Mouse (Mus musculus) heart, embryonic 15.5 days (tissue): ENCODE results near the gene Dach1. TPM values are rescaled to one million over a fixed set of nuclear protein-coding genes. Genes with fewer than 3 reads are reported as not detected.

Experiments used
- ATAC-seq: fragments of 200-750 bp; cut with Nextera tagmentation; replicated peaks from 2 replicates; pipeline ENCODE4 v1.8.0; 2017; ENCODE audit warnings: low read depth, moderate TSS enrichment; ENCODE audit not compliant: insufficient number of reproducible peaks, insufficient read depth, low FRiP score
- H3K27ac ChIP-seq: fragments of 300-500 bp; sonication (generic); 2 replicates; pipeline ENCODE4 v1.5.1; 2015; ENCODE audit warnings: mild to moderate bottlenecking, inconsistent platforms
- H3K27me3 ChIP-seq: fragments of 300-500 bp; sonication (generic); 2 replicates; pipeline ENCODE4 v1.6.1; 2015; ENCODE audit warnings: inconsistent platforms
- H3K36me3 ChIP-seq: fragments of 300-500 bp; sonication (generic); 2 replicates; pipeline ENCODE4 v1.6.1; 2015; ENCODE audit warnings: mild to moderate bottlenecking, inconsistent platforms
- H3K4me1 ChIP-seq: fragments of 300-500 bp; sonication (generic); replicated peaks from 2 replicates; pipeline ENCODE4 v1.6.1; 2015; ENCODE audit warnings: inconsistent platforms
- H3K4me2 ChIP-seq: fragments of 300-500 bp; sonication (generic); 2 replicates; pipeline ENCODE4 v1.6.1; 2015; ENCODE audit warnings: inconsistent platforms, mild to moderate bottlenecking, moderate library complexity
- H3K4me3 ChIP-seq: fragments of 300-500 bp; sonication (generic); 2 replicates; pipeline ENCODE4 v1.5.1; 2015; ENCODE audit warnings: mild to moderate bottlenecking, inconsistent platforms
- H3K9ac ChIP-seq: fragments of 300-500 bp; sonication (generic); 2 replicates; pipeline ENCODE4 v1.6.1; 2015; ENCODE audit warnings: mild to moderate bottlenecking, inconsistent platforms
- H3K9me3 ChIP-seq: fragments of 300-500 bp; sonication (generic); replicated peaks from 2 replicates; pipeline ENCODE4 v1.6.1; 2016; ENCODE audit warnings: inconsistent platforms
- WGBS: fragments of 180-500 bp; shearing (Covaris S2); methylation state at CpG from one replicate; pipeline ENCODE4 v1.1.7; 2015; ENCODE audit warnings: mixed read lengths; 5-methylcytosine and 5-hydroxymethylcytosine counted together
- polyA plus RNA-seq: library from polyadenylated mRNA; unstranded; fragments of >200 nt; fragmentation: Nextera tagmentation; extraction: Ambion mirVana; gene quantifications from 2 replicates; pipeline ENCODE4 v1.2.1, GENCODE M21; 2015

Gene Dach1
- polyA plus RNA-seq, 1 experiment from 2014 or later, result 2.1 TPM

DNA sequence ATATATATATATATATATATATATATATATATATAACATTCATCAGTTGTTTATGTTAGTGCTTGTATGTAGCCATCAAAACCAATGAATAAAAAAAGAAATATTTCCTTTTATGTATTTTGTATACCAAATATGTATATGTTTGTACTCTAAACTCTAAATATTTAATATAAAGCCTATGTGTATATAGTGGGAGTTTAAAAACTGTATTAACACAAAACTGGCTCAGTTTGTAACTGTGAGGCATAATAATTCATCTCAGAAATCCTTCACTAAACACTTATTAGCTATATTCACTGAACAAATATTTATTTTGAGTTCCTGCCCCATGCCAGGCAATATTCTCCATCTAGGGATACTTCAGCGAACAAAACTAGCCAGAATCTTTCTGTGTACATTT, 155.5 kb downstream of the Dach1 start:
- Histone ChIP-seq H3K4me1 (no peaks in the 10 kb centered on the region), H3K9me3 (no peaks in the 10 kb centered on the region), H3K4me2 (no peak overlapping the region), H3K27ac (no peak overlapping the region), H3K4me3 (no peak overlapping the region), H3K36me3 (no peaks in the 10 kb centered on the region), H3K9ac (no peak overlapping the region), H3K27me3 (no peaks in the 10 kb centered on the region)
- ATAC-seq, result no peak
- WGBS, result 90% methylated on average over 1 of the region's 1 CpGs

- 87% methylated on average over 6 of the region's 6 CpGs for WGBS
Observed at GRCm38 (mm10) chr14:98008501-98008900, 161.1 kb downstream of the Dach1 start.

GRCm38 (mm10) chr14:98002021-98002680, 167.4 kb downstream of the Dach1 start:
- no peak overlapping the region for H3K9ac ChIP-seq
- H3K4me3 ChIP-seq, result no peak overlapping the region
- H3K36me3 ChIP-seq, result no peaks in the 10 kb centered on the region
- no peaks in the 10 kb centered on the region for H3K9me3 ChIP-seq
- H3K4me1 ChIP-seq, result no peaks in the 10 kb centered on the region
- no peak for ATAC-seq
- no peaks in the 10 kb centered on the region for H3K27me3 ChIP-seq
- WGBS, result 60% methylated on average over 1 of the region's 1 CpGs
- no peak overlapping the region for H3K27ac ChIP-seq
- no peak overlapping the region for H3K4me2 ChIP-seq

More at GRCm38 (mm10) chr14:98008501-98008900, 161.1 kb downstream of the Dach1 start:
- H3K4me3 ChIP-seq, result no peak overlapping the region
- H3K9me3 ChIP-seq, result no peaks in the 10 kb centered on the region
- H3K36me3 ChIP-seq, result no peaks in the 10 kb centered on the region
- no peak overlapping the region for H3K4me2 ChIP-seq
- ATAC-seq, result no peak
- no peaks in the 10 kb centered on the region for H3K4me1 ChIP-seq
- no peak overlapping the region for H3K27ac ChIP-seq
- H3K27me3 ChIP-seq, result no peaks in the 10 kb centered on the region
- H3K9ac ChIP-seq, result no peak overlapping the region

DNA sequence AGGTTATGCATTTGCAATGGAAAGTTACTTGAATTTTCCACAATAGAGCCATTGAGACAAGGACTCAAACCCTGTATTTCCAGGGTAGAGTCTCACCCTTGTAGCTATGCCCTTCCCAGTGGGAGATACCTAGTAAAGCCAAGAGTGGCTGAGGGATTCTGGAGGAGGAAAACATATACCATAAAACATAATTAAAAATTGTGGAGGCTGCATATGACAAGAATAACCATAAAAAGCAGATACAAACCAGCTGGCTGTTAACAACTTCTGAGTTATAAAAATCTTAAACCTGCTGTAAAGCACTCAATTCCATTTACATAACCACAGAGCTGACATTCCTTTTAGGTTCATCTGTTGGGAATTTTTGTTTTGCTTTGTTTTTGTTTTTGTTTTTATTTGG, 171.0 kb downstream of the Dach1 start:
- H3K36me3 ChIP-seq, result no peaks in the 10 kb centered on the region
- no peak overlapping the region for H3K9ac ChIP-seq
- no peak for ATAC-seq

DNA sequence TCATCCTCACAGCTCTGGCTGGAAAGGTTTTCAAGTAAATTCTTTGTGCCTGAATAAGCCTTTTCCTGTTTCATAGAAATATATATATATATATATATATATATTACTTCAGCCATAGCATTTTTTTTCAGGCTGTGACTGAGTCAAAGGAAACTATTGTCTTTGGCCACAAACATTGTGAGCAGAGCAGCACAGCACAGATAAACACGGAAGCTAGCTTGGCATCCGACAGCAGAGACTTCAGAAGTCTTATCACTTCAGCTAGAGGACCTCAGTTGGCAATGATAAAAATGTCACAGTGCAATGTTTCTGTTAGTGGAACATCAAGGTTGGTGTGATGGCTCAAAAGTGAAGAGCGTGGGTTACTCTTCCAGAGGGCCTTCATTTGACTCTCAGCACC, 186.3 kb downstream of the Dach1 start:
- H3K27me3 ChIP-seq, result no peaks in the 10 kb centered on the region
- no peak overlapping the region for H3K4me2 ChIP-seq
- H3K4me1 ChIP-seq, result peaks cover 3% of the 10 kb centered on the region; the same call in 1 of the 2 replicates
- H3K27ac ChIP-seq, result no peak overlapping the region
- WGBS, result 18% methylated on average over 3 of the region's 3 CpGs
- no peak for ATAC-seq
- H3K4me3 ChIP-seq, result no peak overlapping the region
- H3K9me3 ChIP-seq, result no peaks in the 10 kb centered on the region
- no peaks in the 10 kb centered on the region for H3K36me3 ChIP-seq
- H3K9ac ChIP-seq, result no peak overlapping the region

More for the DNA sequence above, 171.0 kb downstream of the Dach1 start:
- Histone ChIP-seq H3K27ac (no peak overlapping the region), H3K27me3 (no peaks in the 10 kb centered on the region), H3K4me2 (no peak overlapping the region), H3K9me3 (no peaks in the 10 kb centered on the region), H3K4me1 (no peaks in the 10 kb centered on the region), H3K4me3 (no peak overlapping the region)

- WGBS, result 80% methylated on average over 6 of the region's 6 CpGs
- Histone ChIP-seq H3K27me3 (no peaks in the 10 kb centered on the region), H3K4me2 (no peak overlapping the region), H3K4me1 (peaks cover 3% of the 10 kb centered on the region; the same call in 1 of the 2 replicates), H3K36me3 (no peaks in the 10 kb centered on the region), H3K27ac (no peak overlapping the region), H3K9me3 (no peaks in the 10 kb centered on the region), H3K4me3 (no peak overlapping the region), H3K9ac (no peak overlapping the region)
- no peak for ATAC-seq
Observed at GRCm38 (mm10) chr14:97982676-97983075, 186.9 kb downstream of the Dach1 start.

DNA sequence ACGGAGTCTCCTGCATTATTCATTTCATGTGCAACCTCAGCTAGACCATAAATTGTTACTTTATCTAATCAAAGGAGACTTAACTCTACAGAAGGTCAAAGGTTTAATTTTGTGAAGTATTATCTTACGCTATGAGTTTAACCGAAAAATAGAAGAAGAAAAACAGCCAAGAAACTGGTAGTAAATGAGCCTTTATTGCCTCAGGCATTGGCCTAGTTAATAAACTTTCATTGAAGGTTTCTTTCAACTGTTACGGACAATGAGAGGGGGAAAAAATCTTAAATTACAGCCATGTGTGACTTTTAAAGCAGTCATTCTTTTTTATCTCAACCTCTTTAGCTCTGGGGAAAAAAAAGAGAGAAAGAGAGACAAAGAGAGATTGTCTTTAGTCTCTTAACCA, 188.7 kb downstream of the Dach1 start:
- Histone ChIP-seq H3K4me1 (peaks cover 3% of the 10 kb centered on the region; the same call in 1 of the 2 replicates), H3K9ac (no peak overlapping the region), H3K27me3 (no peaks in the 10 kb centered on the region), H3K27ac (no peak overlapping the region), H3K4me2 (no peak overlapping the region), H3K36me3 (no peaks in the 10 kb centered on the region), H3K4me3 (no peak overlapping the region), H3K9me3 (no peaks in the 10 kb centered on the region)
- ATAC-seq, result no peak
- 67% methylated on average over 4 of the region's 4 CpGs for WGBS

- Histone ChIP-seq H3K4me1 (no peaks in the 10 kb centered on the region), H3K9ac (no peak overlapping the region), H3K27me3 (no peaks in the 10 kb centered on the region), H3K9me3 (no peaks in the 10 kb centered on the region), H3K4me3 (no peak overlapping the region), H3K27ac (no peak overlapping the region), H3K36me3 (no peaks in the 10 kb centered on the region), H3K4me2 (no peak overlapping the region)
- no peak for ATAC-seq
- WGBS, result 74% methylated on average over 1 of the region's 1 CpGs
Observed at GRCm38 (mm10) chr14:97976091-97976490, 193.5 kb downstream of the Dach1 start.

DNA sequence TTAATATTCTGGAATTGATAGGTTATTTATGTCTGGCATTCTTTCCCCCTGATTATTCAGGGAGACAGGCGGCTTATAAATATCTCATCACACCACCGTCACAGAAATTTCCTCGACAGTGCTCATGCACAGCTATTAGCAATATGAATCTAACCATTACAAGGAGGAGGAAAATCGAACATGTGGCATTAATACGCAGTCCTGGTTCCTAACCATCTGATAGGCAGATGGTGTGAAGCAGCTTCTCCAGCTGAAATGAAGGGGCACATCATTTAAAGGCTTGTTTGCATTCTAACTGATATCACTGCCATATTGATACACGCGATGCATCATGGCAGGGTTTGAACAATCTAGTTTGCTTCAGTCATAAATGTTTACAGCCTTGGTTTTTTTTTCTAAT, 194.1 kb downstream of the Dach1 start:
- H3K27me3 ChIP-seq, result no peaks in the 10 kb centered on the region
- no peak overlapping the region for H3K4me2 ChIP-seq
- no peaks in the 10 kb centered on the region for H3K36me3 ChIP-seq
- H3K9ac ChIP-seq, result no peak overlapping the region
- no peaks in the 10 kb centered on the region for H3K4me1 ChIP-seq
- no peaks in the 10 kb centered on the region for H3K9me3 ChIP-seq
- H3K27ac ChIP-seq, result no peak overlapping the region
- WGBS, result 81% methylated on average over 7 of the region's 7 CpGs
- H3K4me3 ChIP-seq, result no peak overlapping the region
- ATAC-seq, result no peak

- H3K27me3 ChIP-seq, result no peaks in the 10 kb centered on the region
- WGBS, result 61% methylated on average over 2 of the region's 2 CpGs
- ATAC-seq, result no peak
- no peak overlapping the region for H3K4me2 ChIP-seq
- no peak overlapping the region for H3K9ac ChIP-seq
- no peaks in the 10 kb centered on the region for H3K9me3 ChIP-seq
- H3K36me3 ChIP-seq, result no peaks in the 10 kb centered on the region
- H3K4me1 ChIP-seq, result no peaks in the 10 kb centered on the region
- no peak overlapping the region for H3K4me3 ChIP-seq
- no peak overlapping the region for H3K27ac ChIP-seq
Observed at GRCm38 (mm10) chr14:97964543-97965069, 205.0 kb downstream of the Dach1 start.

GRCm38 (mm10) chr14:97963624-97964023, 205.9 kb downstream of the Dach1 start:
- no peak overlapping the region for H3K4me2 ChIP-seq
- no peaks in the 10 kb centered on the region for H3K9me3 ChIP-seq
- no peak overlapping the region for H3K27ac ChIP-seq
- H3K4me1 ChIP-seq, result no peaks in the 10 kb centered on the region
- H3K36me3 ChIP-seq, result no peaks in the 10 kb centered on the region
- H3K9ac ChIP-seq, result no peak overlapping the region
- WGBS, result 78% methylated on average over 6 of the region's 6 CpGs
- ATAC-seq, result no peak
- H3K27me3 ChIP-seq, result no peaks in the 10 kb centered on the region
- no peak overlapping the region for H3K4me3 ChIP-seq

- H3K9ac ChIP-seq, result no peak overlapping the region
- no peak overlapping the region for H3K4me3 ChIP-seq
- no peaks in the 10 kb centered on the region for H3K36me3 ChIP-seq
- no peak overlapping the region for H3K4me2 ChIP-seq
- H3K27ac ChIP-seq, result no peak overlapping the region
- WGBS, result 77% methylated on average over 1 of the region's 1 CpGs
- H3K27me3 ChIP-seq, result no peaks in the 10 kb centered on the region
- no peaks in the 10 kb centered on the region for H3K4me1 ChIP-seq
- no peak for ATAC-seq
- no peaks in the 10 kb centered on the region for H3K9me3 ChIP-seq
Observed at GRCm38 (mm10) chr14:97956356-97956755, 213.2 kb downstream of the Dach1 start.
